Mouse (Mus musculus): ENCODE data around the gene Tbcel.
A peak's percentile ranks its signal among the peaks of the same experiment; 100 is the strongest.

Gene Tbcel

GRCm38 (mm10) chr9:42507709-42508108, at the start of gene Tbcel:
Gene Tbcel (minus strand): TSS chr9:42507809.
- no peak for DNase-seq (ENCODE audit: low spot score in 2 of 2)

DNA sequence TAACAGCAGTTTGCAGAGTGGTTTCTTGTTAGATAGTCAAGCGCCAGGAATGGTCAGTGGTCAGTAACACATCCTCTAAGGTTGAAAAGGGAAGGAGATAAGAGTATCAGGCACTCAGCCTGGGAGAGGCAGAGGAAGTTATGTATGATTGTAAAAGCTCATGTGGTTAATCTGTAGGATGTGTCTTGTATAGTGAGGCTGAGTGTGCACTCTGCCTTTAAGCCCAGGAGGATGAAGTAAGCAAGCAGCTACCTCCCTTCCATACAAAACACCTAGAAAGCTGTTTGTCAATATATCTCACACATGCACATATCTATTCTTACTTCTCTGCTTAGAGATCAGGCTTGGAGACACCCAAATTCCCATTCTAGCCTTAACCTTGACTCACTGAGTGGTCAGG, 47.6 kb upstream of the Tbcel start:
- no peak for DNase-seq (ENCODE audit: low spot score in 2 of 2)

GRCm38 (mm10) chr9:42550116-42550515, 42.5 kb upstream of the Tbcel start:
- peak; percentile 77 to 84 for DNase-seq (ENCODE audit: low spot score in 2 of 2)

- peak in 1 of 2 experiments; percentile 24 for DNase-seq (ENCODE audit: low spot score in 2 of 2)
These were observed 41.4 kb upstream of the Tbcel start for GRCm38 (mm10) chr9:42548981-42549380.

GRCm38 (mm10) chr9:42544521-42544920, 36.9 kb upstream of the Tbcel start:
- DNase-seq (ENCODE audit: low spot score in 2 of 2), result no peak

DNA sequence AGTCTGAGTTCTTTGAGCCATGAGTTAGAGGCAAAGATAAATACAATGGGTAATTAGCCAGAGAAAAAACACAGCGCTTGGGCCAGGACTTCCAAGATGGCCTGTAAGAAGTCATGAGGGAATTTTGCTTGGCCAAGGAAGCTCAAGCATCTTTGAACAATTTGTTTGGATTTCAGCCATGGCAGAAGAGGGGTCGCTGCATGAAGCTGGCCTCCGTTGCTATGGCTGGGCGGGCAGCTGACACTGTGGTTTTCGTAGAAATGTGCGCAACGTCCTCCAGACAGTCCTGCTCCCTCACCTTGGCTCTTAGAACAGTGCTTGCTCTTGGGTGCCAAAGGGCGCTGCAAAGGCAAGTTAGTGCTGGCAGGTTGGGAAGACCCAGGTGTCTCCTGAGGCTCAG, 25.9 kb upstream of the Tbcel start:
- no peak for DNase-seq (ENCODE audit: low spot score in 2 of 2)

- DNase-seq (ENCODE audit: low spot score in 2 of 2), result no peak
These were observed 25.4 kb upstream of the Tbcel start for GRCm38 (mm10) chr9:42533041-42533440.

- no peak for DNase-seq (ENCODE audit: low spot score in 2 of 2)
These were observed 24.3 kb upstream of the Tbcel start for GRCm38 (mm10) chr9:42531951-42532350.

GRCm38 (mm10) chr9:42530221-42531152, 22.9 kb upstream of the Tbcel start:
- peak in 1 of 2 experiments; percentile 66 for DNase-seq (ENCODE audit: low spot score in 2 of 2)

- peak; percentile 44 to 60 for DNase-seq (ENCODE audit: low spot score in 2 of 2)
These were observed 13.0 kb upstream of the Tbcel start for GRCm38 (mm10) chr9:42520587-42521084.

DNA sequence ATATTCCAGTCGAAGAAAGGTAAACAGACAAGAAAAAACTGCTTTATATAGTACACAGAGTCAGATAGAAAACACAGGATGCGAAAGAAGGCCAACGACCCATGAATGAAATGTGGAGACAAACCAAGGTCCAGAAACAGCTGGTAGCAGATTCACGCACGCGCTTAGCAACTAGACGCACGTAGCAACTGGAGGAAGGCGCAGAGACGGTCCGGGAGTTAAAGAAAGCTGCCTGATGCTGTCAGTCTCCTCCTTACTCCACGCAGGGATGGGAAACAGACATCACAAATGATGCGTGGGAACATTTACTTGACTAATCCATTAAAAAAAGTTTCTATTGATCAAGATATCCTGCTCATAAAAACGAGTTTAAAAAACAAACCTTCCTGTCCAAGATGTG, 10.6 kb upstream of the Tbcel start:
- peak in 1 of 2 experiments; percentile 13 for DNase-seq (ENCODE audit: low spot score in 2 of 2)

GRCm38 (mm10) chr9:42513159-42513558, 5.5 kb upstream of the Tbcel start:
- DNase-seq (ENCODE audit: low spot score in 2 of 2), result no peak

DNA sequence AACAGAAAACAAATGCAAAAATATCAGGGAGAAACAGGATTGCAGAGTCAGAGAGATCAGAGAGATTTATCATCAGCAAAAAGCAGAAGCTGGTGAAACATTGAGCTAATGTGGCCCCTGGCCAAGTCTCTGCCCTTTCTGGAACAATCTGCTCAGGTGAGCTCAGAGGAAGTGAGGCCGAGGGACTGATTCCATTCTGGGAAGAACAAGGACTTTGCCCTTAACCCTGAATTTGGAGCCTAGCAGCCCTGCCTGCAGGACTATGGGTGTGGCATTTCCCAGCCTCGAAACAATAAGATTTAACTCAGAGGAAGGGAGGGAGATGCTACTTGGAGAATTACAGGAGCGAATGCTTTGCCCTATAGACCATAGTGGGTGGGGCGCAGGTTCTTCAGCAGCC, 4.7 kb upstream of the Tbcel start:
- DNase-seq (ENCODE audit: low spot score in 2 of 2), result no peak

- DNase-seq (ENCODE audit: low spot score in 2 of 2), result no peak
These were observed 626 bp upstream of the Tbcel start for GRCm38 (mm10) chr9:42508235-42508634.

- DNase-seq (ENCODE audit: low spot score in 2 of 2), result no peak
These were observed 587 bp downstream of the Tbcel start for GRCm38 (mm10) chr9:42507022-42507421.

DNA sequence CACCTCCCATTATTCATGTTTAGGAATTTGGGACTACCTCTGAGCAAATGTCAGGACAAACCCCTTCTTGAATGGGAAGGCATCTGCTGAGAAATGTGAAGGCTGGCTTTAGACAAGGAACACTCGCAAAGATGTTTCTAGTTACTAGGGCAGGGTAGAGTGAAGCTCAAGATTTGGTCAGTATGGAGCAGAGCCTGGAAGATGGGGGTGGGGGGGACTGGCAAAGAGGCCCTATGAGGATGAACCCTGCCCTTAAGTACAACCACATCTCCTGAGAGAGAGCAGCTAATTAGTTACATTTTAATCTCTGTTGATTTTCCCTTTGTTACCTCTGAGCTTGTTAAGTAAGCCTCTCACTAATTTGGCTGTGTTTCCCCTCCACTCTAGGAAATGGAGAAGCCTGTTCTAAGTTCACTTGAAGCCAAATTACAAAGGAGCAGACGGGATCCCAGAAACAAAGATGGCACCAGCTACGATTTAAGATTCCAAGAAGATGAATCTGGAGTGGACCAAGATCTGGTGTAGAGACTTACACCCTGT, 2.6 kb downstream of the Tbcel start:
- no peak for DNase-seq (ENCODE audit: low spot score in 2 of 2)

- no peak for DNase-seq (ENCODE audit: low spot score in 2 of 2)
These were observed 3.0 kb downstream of the Tbcel start for GRCm38 (mm10) chr9:42504559-42504958.

DNA sequence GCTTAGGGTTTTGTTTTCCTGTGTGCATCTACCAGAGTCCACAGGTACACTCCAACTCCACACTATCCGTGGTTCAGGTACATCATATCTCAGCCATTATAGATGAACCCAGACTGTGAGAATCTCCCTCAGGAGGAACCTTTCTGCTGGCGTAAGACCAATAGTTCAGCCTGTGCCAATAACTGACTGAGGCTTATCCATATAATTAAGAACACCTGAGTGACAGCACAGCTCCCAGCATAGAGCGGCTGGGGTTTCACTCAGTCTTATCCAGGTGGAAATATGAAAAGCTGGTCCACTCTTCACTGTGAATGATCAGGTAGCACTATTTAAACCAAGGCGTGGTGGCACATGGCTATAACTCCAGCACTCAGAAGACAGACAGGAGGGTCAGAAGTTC, 3.9 kb downstream of the Tbcel start:
- no peak for DNase-seq (ENCODE audit: low spot score in 2 of 2)

DNA sequence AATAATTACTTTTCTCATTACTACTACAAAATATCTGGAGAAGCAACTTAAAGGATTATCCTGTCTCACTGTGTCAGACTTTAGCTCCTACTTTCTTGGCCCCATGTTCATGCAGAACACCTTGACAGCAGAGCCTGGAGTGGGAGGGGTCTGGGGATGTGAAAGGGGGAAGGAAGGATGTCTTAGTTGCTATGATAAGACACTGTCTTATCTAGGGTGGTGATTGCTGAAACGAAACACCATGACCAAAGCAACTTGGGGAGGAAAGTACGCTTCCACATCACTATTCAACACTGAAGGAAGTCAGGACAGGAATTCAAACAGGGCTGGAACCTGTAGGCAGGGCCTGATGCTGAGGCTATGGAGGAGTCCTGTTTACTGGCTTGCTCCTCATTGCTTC, 11.3 kb downstream of the Tbcel start:
- DNase-seq (ENCODE audit: low spot score in 2 of 2), result no peak

GRCm38 (mm10) chr9:42491780-42492179, 15.8 kb downstream of the Tbcel start:
- DNase-seq (ENCODE audit: low spot score in 2 of 2), result peak; percentile 59 to 71

DNA sequence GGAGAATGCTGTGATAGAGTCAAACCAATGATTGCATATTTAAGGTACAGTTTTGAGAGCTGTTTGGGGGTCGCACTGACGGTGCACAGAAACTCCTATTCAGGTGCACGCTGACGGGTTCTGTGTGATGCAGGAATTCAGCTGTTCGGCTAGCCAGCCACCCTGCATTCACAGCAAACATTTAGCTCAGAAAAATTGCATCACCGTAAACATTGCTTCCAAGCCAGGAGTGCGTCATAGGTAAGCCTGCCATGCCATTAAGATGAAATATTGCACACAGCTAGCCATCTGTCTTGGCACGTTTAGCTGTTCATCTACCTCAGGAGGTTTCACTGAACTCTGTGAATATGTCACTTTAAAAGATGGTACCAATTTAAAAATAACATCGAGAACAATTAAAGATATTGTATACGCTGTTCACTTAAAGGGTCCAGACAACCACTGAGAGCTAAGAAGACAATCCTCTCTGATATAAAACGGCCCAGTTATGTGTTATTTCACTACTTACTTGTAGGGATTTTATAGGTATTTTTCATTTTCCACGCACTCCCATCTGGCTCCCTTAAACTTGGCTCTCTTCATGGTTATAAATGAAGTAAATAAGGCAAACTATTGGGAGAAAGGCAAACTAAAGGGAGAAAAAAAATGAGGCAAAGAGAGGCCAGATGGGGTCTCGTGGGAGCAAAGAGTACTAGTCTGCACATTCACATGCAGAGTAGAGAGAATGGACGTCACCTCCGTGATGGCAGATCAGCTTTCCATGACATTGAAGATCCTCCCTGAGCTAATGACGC, 16.8 kb downstream of the Tbcel start:
- no peak for DNase-seq (ENCODE audit: low spot score in 2 of 2)

- no peak for DNase-seq (ENCODE audit: low spot score in 2 of 2)
These were observed 19.5 kb downstream of the Tbcel start for GRCm38 (mm10) chr9:42488071-42488470.

Data from frontal cortex, postnatal 36 days (tissue).